In genomic region chr12:54699394-54699793, GRCm38 (mm10) we compare ENCODE assay signal across 26 mouse cellular contexts. TPM values are rescaled to one million over a fixed set of nuclear protein-coding genes. Genes with fewer than 3 reads are reported as not detected.
DNase-seq lines count a peak whose midpoint lies in the region; ATAC-seq and TF ChIP-seq lines count a peak whose summit lies in the region.
"Had no signal": no experiment of that assay in that cellular context is flagged by ENCODE, and none has a peak within 500 bp of the region (broad histone marks: within the 10 kb centered on the region; RNA-seq: fewer than 3 reads in every experiment).

No protein-coding gene starts in this region.

- peak; percentile 88 for DNase-seq in heart, adult 11 months
- no peak for DNase-seq in heart, adult 8-10 months (ENCODE audit: low spot score)
- DNase-seq in limb, embryonic 10.5 days (ENCODE audit: low spot score) = no peak
- DNase-seq in lung, adult 2 months = no peak
- no peak for DNase-seq in gastrocnemius, postnatal 4 days (ENCODE audit: low spot score in 2 of 2)
- DNase-seq: adrenal gland, adult 8-10 months; adrenal gland, postnatal 14 days; adrenal gland, postnatal 36 days; B cell, adult 2 months; cerebellum, adult 11-12 months; cerebellum, adult 9-10 months; cerebellum, postnatal 10 days; cerebellum, postnatal 25 days had no signal

- no peak overlapping the region for H3K4me3 ChIP-seq in limb, embryonic 12.5 days (replicated peaks)
- no peak overlapping the region for H3K4me3 ChIP-seq in limb, embryonic 10.5 days
- H3K4me3 ChIP-seq in lung, embryonic 15.5 days = no peak overlapping the region
- no peak overlapping the region for H3K4me3 ChIP-seq in lung, adult 2 months (replicated peaks; ENCODE audit: extremely low read depth, low read depth, low read length)
- H3K4me3 ChIP-seq: embryonic facial prominence, embryonic 13.5 days; embryonic facial prominence, embryonic 15.5 days; erythroblast, embryonic 14.5 days; forebrain, embryonic 10.5 days; forebrain, embryonic 12.5 days had no signal

- 62% methylated on average over 7 of the region's 7 CpGs for WGBS in limb, embryonic 12.5 days
- 60% methylated on average over 7 of the region's 7 CpGs for WGBS in limb, embryonic 10.5 days
- WGBS in lung, embryonic 15.5 days = 63% methylated on average over 7 of the region's 7 CpGs
- WGBS in lung, adult 2 months = 65% methylated on average over 7 of the region's 7 CpGs

- no peaks in the 10 kb centered on the region for H3K27me3 ChIP-seq in limb, embryonic 12.5 days
- no peaks in the 10 kb centered on the region for H3K27me3 ChIP-seq in limb, embryonic 10.5 days (ENCODE audit: low read depth, poor library complexity, severe bottlenecking)
- H3K27me3 ChIP-seq in lung, embryonic 15.5 days = peaks cover 4% of the 10 kb centered on the region; the same call in 1 of the 2 replicates
- H3K27me3 ChIP-seq: embryonic facial prominence, embryonic 13.5 days; embryonic facial prominence, embryonic 15.5 days; forebrain, embryonic 12.5 days; Patski had no signal

- H3K36me3 ChIP-seq in limb, embryonic 12.5 days = no peaks in the 10 kb centered on the region
- no peaks in the 10 kb centered on the region for H3K36me3 ChIP-seq in limb, embryonic 10.5 days
- H3K36me3 ChIP-seq in lung, embryonic 15.5 days = no peaks in the 10 kb centered on the region
- H3K36me3 ChIP-seq: embryonic facial prominence, embryonic 13.5 days; embryonic facial prominence, embryonic 15.5 days; forebrain, embryonic 10.5 days; forebrain, embryonic 12.5 days; G1E had no signal

- H3K9me3 ChIP-seq in limb, embryonic 12.5 days = no peaks in the 10 kb centered on the region
- no peaks in the 10 kb centered on the region for H3K9me3 ChIP-seq in limb, embryonic 10.5 days (replicated peaks)
- no peaks in the 10 kb centered on the region for H3K9me3 ChIP-seq in lung, embryonic 15.5 days
- H3K9me3 ChIP-seq: embryonic facial prominence, embryonic 13.5 days; embryonic facial prominence, embryonic 15.5 days; forebrain, embryonic 10.5 days; forebrain, embryonic 12.5 days; G1E had no signal

- ATAC-seq in limb, embryonic 12.5 days (ENCODE audit: insufficient number of reproducible peaks, insufficient read depth, low FRiP score, low TSS enrichment, low read depth) = no peak
- no peak for ATAC-seq in lung, embryonic 15.5 days (ENCODE audit: borderline replicate concordance, extremely low read depth, low FRiP score, low TSS enrichment)
- ATAC-seq: activated CD4-positive, CD25-positive, alpha-beta regulatory T cell, adult 4 months; CD4-positive, CD25-positive, alpha-beta regulatory T cell, adult 4 months; forebrain, embryonic 14.5 days; forebrain, embryonic 16.5 days; Patski had no signal

- peaks cover 3% of the 10 kb centered on the region; the same call in 1 of the 2 replicates for H3K4me1 ChIP-seq in limb, embryonic 12.5 days (replicated peaks)
- H3K4me1 ChIP-seq in limb, embryonic 10.5 days = 0 out of 2 replicates have a peak, but pooled peaks cover 3% of the 10 kb centered on the region
- H3K4me1 ChIP-seq in lung, embryonic 15.5 days = peaks cover 7% of the 10 kb centered on the region; the same call in 1 of the 2 replicates
- H3K4me1 ChIP-seq in lung, adult 2 months (ENCODE audit: control insufficient read depth, insufficient read depth, low read length) = no peaks in the 10 kb centered on the region

- 0 out of 2 replicates have a peak overlapping the region, but pooled peaks have one; percentile 4 for H3K9ac ChIP-seq in limb, embryonic 12.5 days (replicated peaks)
- 0 out of 2 replicates have a peak overlapping the region, but pooled peaks have one; percentile 7 for H3K9ac ChIP-seq in lung, embryonic 15.5 days
- H3K9ac ChIP-seq: embryonic facial prominence, embryonic 13.5 days; embryonic facial prominence, embryonic 15.5 days; forebrain, embryonic 12.5 days had no signal

- no peak overlapping the region for H3K4me2 ChIP-seq in limb, embryonic 12.5 days
- H3K4me2 ChIP-seq in lung, embryonic 15.5 days = no peak overlapping the region
- H3K4me2 ChIP-seq: embryonic facial prominence, embryonic 13.5 days; embryonic facial prominence, embryonic 15.5 days; forebrain, embryonic 12.5 days had no signal

- H3K27ac ChIP-seq in limb, embryonic 12.5 days = 0 out of 2 replicates have a peak overlapping the region, but pooled peaks have one; percentile 3
- H3K27ac ChIP-seq in limb, embryonic 10.5 days = no peak overlapping the region
- H3K27ac ChIP-seq in lung, embryonic 15.5 days = no peak overlapping the region
- H3K27ac ChIP-seq: embryonic facial prominence, embryonic 13.5 days; embryonic facial prominence, embryonic 15.5 days; forebrain, embryonic 10.5 days; forebrain, embryonic 12.5 days had no signal

- TF ChIP-seq POLR2A in lung, adult 2 months (IDR thresholded peaks at IDR 0.05; ENCODE audit: borderline replicate concordance, extremely low read depth, low read depth, low read length) = no peak

- TF ChIP-seq CTCF in lung, adult 2 months (IDR thresholded peaks at IDR 0.05; ENCODE audit: insufficient read depth, low read length) = no peak

RNA-seq across cellular contexts. Expression of gene Eapp, which starts 3.7 kb away (rescaled TPM):
- 10 to 100 TPM; 21.0 to 23.1 (median 21.7) TPM for total RNA-seq in heart, adult 8-10 months (2022)
- polyA plus RNA-seq in limb, embryonic 12.5 days (2016; fragmentation: Nextera tagmentation; extraction: Ambion mirVana) = 63.0 and 73.3 TPM in 2 replicates
- 62.7 and 69.8 TPM in 2 replicates for polyA plus RNA-seq in limb, embryonic 10.5 days (2016; fragmentation: Nextera tagmentation; extraction: Ambion mirVana)
- 54.9 and 57.5 TPM in 2 replicates for polyA plus RNA-seq in lung, embryonic 15.5 days (2015; fragmentation: Nextera tagmentation; extraction: Ambion mirVana)
- 9.5 and 10.2 TPM in 2 replicates for polyA plus RNA-seq in lung, adult 2 months (2012; rRNA removed)
- total RNA-seq in gastrocnemius, postnatal 4 days (2021) = 10 to 100 TPM; 25.3 to 32.0 TPM

RNA-seq across cellular contexts. Expression of gene Sptssa, which starts 43.0 kb away (rescaled TPM):
- 10 to 100 TPM; 30.2 to 30.7 (median 30.4) TPM for total RNA-seq in heart, adult 8-10 months (2022)
- polyA plus RNA-seq in limb, embryonic 12.5 days (2016; fragmentation: Nextera tagmentation; extraction: Ambion mirVana) = 200 and 201 TPM in 2 replicates
- 130 and 143 TPM in 2 replicates for polyA plus RNA-seq in limb, embryonic 10.5 days (2016; fragmentation: Nextera tagmentation; extraction: Ambion mirVana)
- polyA plus RNA-seq in lung, embryonic 15.5 days (2015; fragmentation: Nextera tagmentation; extraction: Ambion mirVana) = 192 and 200 TPM in 2 replicates
- 67.1 and 82.2 TPM in 2 replicates for polyA plus RNA-seq in lung, adult 2 months (2012; rRNA removed)
- 10 to 100 TPM; 46.8 to 51.3 TPM for total RNA-seq in gastrocnemius, postnatal 4 days (2021)
